Mouse (Mus musculus) fat pad, adult 2 months (tissue): ENCODE data around the gene Katnb1.

Experiments used
- DNase-seq: peaks from one replicate; pipeline ENCODE4 v3.0.0-alpha.2; 2011; ENCODE audit warnings: low read depth, low spot score; ENCODE audit errors: extremely low read depth

The Katnb1 gene

GRCm38 (mm10) chr8:95139051-95139365 lies 58.0 kb downstream of the Katnb1 start:
- no peak for DNase-seq

- no peak for DNase-seq
Measured at GRCm38 (mm10) chr8:95140555-95140954, 59.6 kb downstream of the Katnb1 start.

- DNase-seq = no peak
Measured at GRCm38 (mm10) chr8:95141026-95141425, 60.0 kb downstream of the Katnb1 start.

- no peak for DNase-seq
Measured at GRCm38 (mm10) chr8:95141469-95142074, 60.6 kb downstream of the Katnb1 start.

GRCm38 (mm10) chr8:95142075-95142831 lies 61.3 kb downstream of the Katnb1 start:
- no peak for DNase-seq

- DNase-seq = no peak
Measured at GRCm38 (mm10) chr8:95142985-95143804, 62.2 kb downstream of the Katnb1 start.

GRCm38 (mm10) chr8:95143805-95144630 lies 63.0 kb downstream of the Katnb1 start:
- no peak for DNase-seq

GRCm38 (mm10) chr8:95144631-95145015 lies 63.6 kb downstream of the Katnb1 start:
- no peak for DNase-seq

- no peak for DNase-seq
Measured at GRCm38 (mm10) chr8:95146044-95146745, 65.2 kb downstream of the Katnb1 start.

GRCm38 (mm10) chr8:95146846-95147245 lies 65.9 kb downstream of the Katnb1 start:
- DNase-seq = no peak

- no peak for DNase-seq
Measured at GRCm38 (mm10) chr8:95149426-95149825, 68.4 kb downstream of the Katnb1 start.

- DNase-seq = no peak
Measured at GRCm38 (mm10) chr8:95150608-95151007, 69.6 kb downstream of the Katnb1 start.
